Mouse (Mus musculus): ENCODE data around the gene Ces2e. TPM values are rescaled to one million over a fixed set of nuclear protein-coding genes. Genes with fewer than 3 reads are reported as not detected.

The Ces2e gene
- polyA plus RNA-seq, 1 experiment from 2014 or later = not detected

DNA sequence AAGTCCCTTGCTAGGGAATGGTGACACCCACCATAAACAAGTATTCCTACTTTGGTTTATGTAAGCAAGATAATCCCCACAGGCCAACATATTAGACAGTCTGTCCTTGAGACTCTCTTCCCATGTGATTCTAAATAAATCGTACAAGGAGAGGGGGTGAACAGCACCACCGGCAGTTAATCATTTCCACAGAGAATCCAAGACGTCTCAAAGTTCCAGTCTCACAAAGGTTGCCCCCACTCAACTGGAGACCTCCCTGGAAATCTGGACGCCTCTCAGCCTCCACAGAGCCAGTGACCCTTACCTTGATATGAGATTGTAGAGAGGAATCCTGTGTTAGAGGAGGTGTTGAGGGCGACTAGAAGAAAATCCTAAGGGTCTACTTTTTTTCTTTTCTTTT, 23.0 kb downstream of the Ces2e start:
- H3K27ac ChIP-seq (ENCODE audit: low read length) = no peak overlapping the region
- no peaks in the 10 kb centered on the region for H3K4me1 ChIP-seq (ENCODE audit: control insufficient read depth, insufficient read depth, low read length)
- no peak for ATAC-seq
- no peaks in the 10 kb centered on the region for H3K9me3 ChIP-seq (replicated peaks; ENCODE audit: control insufficient read depth, low read length, poor library complexity, severe bottlenecking)
- WGBS = 86% methylated on average over 5 of the region's 5 CpGs
- no peak overlapping the region for H3K4me3 ChIP-seq (ENCODE audit: low read depth, low read length)
- H3K9ac ChIP-seq (ENCODE audit: low read depth, low read length) = no peak overlapping the region
- no peaks in the 10 kb centered on the region for H3K27me3 ChIP-seq (ENCODE audit: control insufficient read depth, insufficient read depth, low read depth, low read length)
- H3K4me2 ChIP-seq (ENCODE audit: low read length) = no peak overlapping the region
- H3K36me3 ChIP-seq (ENCODE audit: control insufficient read depth, insufficient read depth, low read length) = no peaks in the 10 kb centered on the region

DNA sequence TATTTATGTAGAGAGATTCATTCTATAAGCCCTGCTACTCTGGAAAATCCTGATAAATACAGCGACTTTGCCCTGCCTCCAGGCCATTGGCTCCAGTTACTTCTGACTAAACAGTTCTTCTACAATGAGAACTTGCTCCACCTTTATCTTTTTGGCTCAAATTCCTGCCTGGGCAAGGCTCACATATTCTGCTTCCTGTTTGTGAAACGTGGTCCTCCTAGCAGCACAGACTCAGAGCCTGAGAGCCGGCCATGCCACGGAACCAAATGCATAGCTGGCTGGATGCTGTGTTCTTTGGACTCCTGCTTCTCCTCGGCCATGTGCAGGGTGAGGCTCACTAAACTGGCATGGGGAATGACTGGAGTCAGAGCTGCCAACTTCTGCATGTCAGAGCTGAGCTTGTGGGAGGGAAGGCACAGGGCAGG, 35.5 kb downstream of the Ces2e start, which contains the start of gene Ces2g:
Gene Ces2g (plus strand): TSS at position 182 of the 425 bp plus-strand sequence.
- H3K4me3 ChIP-seq (ENCODE audit: low read depth, low read length) = no peak within 1 kb of the TSS
- H3K27ac ChIP-seq (ENCODE audit: low read length) = no peak within 1 kb of the TSS
- H3K36me3 ChIP-seq (ENCODE audit: control insufficient read depth, insufficient read depth, low read length) = no peaks in the 10 kb centered on the region
- no peaks in the 10 kb centered on the region for H3K9me3 ChIP-seq (replicated peaks; ENCODE audit: control insufficient read depth, low read length, poor library complexity, severe bottlenecking)
- no peak within 1 kb of the TSS for H3K9ac ChIP-seq (ENCODE audit: low read depth, low read length)
- no peaks in the 10 kb centered on the region for H3K4me1 ChIP-seq (ENCODE audit: control insufficient read depth, insufficient read depth, low read length)
- no peaks in the 10 kb centered on the region for H3K27me3 ChIP-seq (ENCODE audit: control insufficient read depth, insufficient read depth, low read depth, low read length)
- no peak within 1 kb of the TSS for H3K4me2 ChIP-seq (ENCODE audit: low read length)
- ATAC-seq = no peak
- 76% methylated on average over 5 of the region's 5 CpGs for WGBS

DNA sequence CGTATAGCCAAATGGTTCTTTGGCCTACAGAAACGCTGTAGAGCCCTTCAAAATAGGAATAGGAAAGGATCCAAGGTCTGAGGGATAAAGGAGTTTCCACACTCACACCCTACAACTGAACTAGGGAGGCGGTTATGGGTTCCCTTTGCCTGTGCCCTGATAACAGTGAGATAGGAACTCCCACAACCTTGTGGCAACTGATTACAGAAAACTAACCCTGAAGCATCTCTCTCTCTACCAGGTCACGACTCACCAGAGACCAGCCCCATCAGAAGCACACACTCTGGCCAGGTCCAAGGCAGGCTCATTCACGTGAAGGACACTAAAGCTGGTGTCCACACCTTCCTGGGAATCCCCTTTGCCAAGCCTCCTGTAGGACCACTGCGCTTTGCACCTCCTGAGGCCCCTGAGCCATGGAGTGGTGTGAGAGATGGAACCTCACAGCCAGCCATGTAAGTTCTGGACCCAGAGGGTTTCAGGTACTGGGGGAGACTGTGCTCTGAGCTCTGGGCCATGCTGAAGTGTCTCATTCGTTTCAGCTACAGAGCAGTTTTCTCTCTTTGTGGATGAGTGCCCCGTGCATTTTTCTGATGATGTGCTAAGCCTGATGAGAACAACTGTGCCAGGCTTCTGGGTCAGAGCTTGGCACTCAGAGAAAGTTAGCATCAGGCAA, 36.3 kb downstream of the Ces2e start:
- H3K27me3 ChIP-seq (ENCODE audit: control insufficient read depth, insufficient read depth, low read depth, low read length) = no peaks in the 10 kb centered on the region
- no peak overlapping the region for H3K9ac ChIP-seq (ENCODE audit: low read depth, low read length)
- no peak for ATAC-seq
- no peaks in the 10 kb centered on the region for H3K36me3 ChIP-seq (ENCODE audit: control insufficient read depth, insufficient read depth, low read length)
- WGBS = 80% methylated on average over 8 of the region's 8 CpGs
- no peak overlapping the region for H3K4me2 ChIP-seq (ENCODE audit: low read length)
- H3K9me3 ChIP-seq (replicated peaks; ENCODE audit: control insufficient read depth, low read length, poor library complexity, severe bottlenecking) = no peaks in the 10 kb centered on the region
- H3K4me3 ChIP-seq (ENCODE audit: low read depth, low read length) = no peak overlapping the region
- H3K4me1 ChIP-seq (ENCODE audit: control insufficient read depth, insufficient read depth, low read length) = no peaks in the 10 kb centered on the region
- no peak overlapping the region for H3K27ac ChIP-seq (ENCODE audit: low read length)

DNA sequence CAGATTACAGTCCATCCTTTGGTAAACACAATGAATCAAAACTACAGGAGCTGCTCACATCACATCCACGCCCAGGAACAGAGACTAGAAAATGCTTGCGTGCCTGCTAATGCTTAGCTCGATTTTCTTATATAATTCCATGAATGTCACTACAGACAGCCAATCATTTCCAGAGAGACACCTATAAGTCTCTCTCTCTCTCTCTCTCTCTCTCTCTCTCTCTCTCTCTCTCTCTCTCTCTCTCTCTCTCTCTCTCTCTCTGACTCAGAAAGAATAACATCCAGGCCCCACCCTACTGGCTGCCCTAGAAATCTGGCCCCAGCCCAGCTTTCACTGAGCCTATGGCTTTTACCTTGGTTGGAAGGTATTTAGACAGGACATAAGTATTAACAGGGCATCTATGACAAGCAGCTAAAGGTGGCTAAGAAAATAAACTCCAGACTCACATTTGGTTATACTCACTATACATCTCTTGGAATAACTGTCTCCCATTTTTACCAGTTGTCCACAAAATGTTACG, 37.4 kb downstream of the Ces2e start:
- 89% methylated on average over 4 of the region's 4 CpGs for WGBS
- Histone ChIP-seq H3K4me1 (ENCODE audit: control insufficient read depth, insufficient read depth, low read length) (no peaks in the 10 kb centered on the region), H3K4me3 (ENCODE audit: low read depth, low read length) (no peak overlapping the region), H3K9me3 (replicated peaks; ENCODE audit: control insufficient read depth, low read length, poor library complexity, severe bottlenecking) (no peaks in the 10 kb centered on the region), H3K27ac (ENCODE audit: low read length) (no peak overlapping the region), H3K4me2 (ENCODE audit: low read length) (no peak overlapping the region), H3K36me3 (ENCODE audit: control insufficient read depth, insufficient read depth, low read length) (no peaks in the 10 kb centered on the region), H3K27me3 (ENCODE audit: control insufficient read depth, insufficient read depth, low read depth, low read length) (no peaks in the 10 kb centered on the region), H3K9ac (ENCODE audit: low read depth, low read length) (no peak overlapping the region)
- no peak for ATAC-seq

DNA sequence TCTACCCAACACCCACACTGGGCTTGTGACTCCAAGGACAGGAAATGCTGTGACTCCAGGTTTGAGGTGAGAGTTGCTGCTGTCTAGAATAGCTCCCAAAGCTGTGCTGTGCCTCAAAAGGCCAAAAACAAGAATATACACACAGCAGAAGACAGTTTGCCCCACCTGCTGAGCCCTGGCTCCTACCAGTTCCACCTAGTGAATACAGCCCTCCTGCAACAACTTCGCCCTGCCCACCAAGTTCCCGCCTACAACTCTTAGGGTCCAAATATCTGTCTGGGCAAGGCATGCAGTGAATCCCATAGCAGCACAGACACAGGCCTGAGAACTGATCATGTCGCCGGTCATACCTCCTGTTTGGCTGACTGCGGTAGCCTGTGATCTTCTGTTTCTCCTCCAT, 58.1 kb downstream of the Ces2e start:
- 86% methylated on average over 5 of the region's 5 CpGs for WGBS
- Histone ChIP-seq H3K4me3 (ENCODE audit: low read depth, low read length) (no peak overlapping the region), H3K4me2 (ENCODE audit: low read length) (no peak overlapping the region), H3K4me1 (ENCODE audit: control insufficient read depth, insufficient read depth, low read length) (no peaks in the 10 kb centered on the region), H3K9me3 (replicated peaks; ENCODE audit: control insufficient read depth, low read length, poor library complexity, severe bottlenecking) (peaks cover 4% of the 10 kb centered on the region), H3K36me3 (ENCODE audit: control insufficient read depth, insufficient read depth, low read length) (no peaks in the 10 kb centered on the region), H3K9ac (ENCODE audit: low read depth, low read length) (no peak overlapping the region), H3K27me3 (ENCODE audit: control insufficient read depth, insufficient read depth, low read depth, low read length) (no peaks in the 10 kb centered on the region), H3K27ac (ENCODE audit: low read length) (no peak overlapping the region)
- ATAC-seq = no peak

Other genes starting within 250 kb of the Ces2e start
- not detected in 2 replicates for gene Ces2a, start 192.3 kb upstream of the Ces2e start, polyA plus RNA-seq (2015; fragmentation: Nextera tagmentation; extraction: Ambion mirVana)
- 0.36 and 0.48 TPM in 2 replicates for gene Ces2b, start 94.7 kb upstream of the Ces2e start, polyA plus RNA-seq (2015; fragmentation: Nextera tagmentation; extraction: Ambion mirVana)
- gene Ces2c, start 79.2 kb upstream of the Ces2e start, polyA plus RNA-seq (2015; fragmentation: Nextera tagmentation; extraction: Ambion mirVana) = not detected in 2 replicates
- not detected in 2 replicates for gene Ces2f, start 21.1 kb downstream of the Ces2e start, polyA plus RNA-seq (2015; fragmentation: Nextera tagmentation; extraction: Ambion mirVana)
- gene Ces2g, start 35.5 kb downstream of the Ces2e start, polyA plus RNA-seq (2015; fragmentation: Nextera tagmentation; extraction: Ambion mirVana) = 0.07 and 0.08 TPM in 2 replicates
- not detected in 2 replicates for gene Ces2h, start 74.6 kb downstream of the Ces2e start, polyA plus RNA-seq (2015; fragmentation: Nextera tagmentation; extraction: Ambion mirVana)
- gene Ces3a, start 122.3 kb downstream of the Ces2e start, polyA plus RNA-seq (2015; fragmentation: Nextera tagmentation; extraction: Ambion mirVana) = not detected in 2 replicates
- not detected in 2 replicates for gene Ces3b, start 157.5 kb downstream of the Ces2e start, polyA plus RNA-seq (2015; fragmentation: Nextera tagmentation; extraction: Ambion mirVana)
- gene Ces4a, start 205.5 kb downstream of the Ces2e start, polyA plus RNA-seq (2015; fragmentation: Nextera tagmentation; extraction: Ambion mirVana) = not detected in 2 replicates
- 19.7 and 22.9 TPM in 2 replicates for gene Cbfb, start 244.4 kb downstream of the Ces2e start, polyA plus RNA-seq (2015; fragmentation: Nextera tagmentation; extraction: Ambion mirVana)